Mouse (Mus musculus) right cerebral cortex, adult 18-20 months (tissue): ENCODE measurements around the gene Gramd1a.
A peak's percentile ranks its signal among the peaks of the same experiment; 100 is the strongest.

ENCODE experiments used
- DNase-seq: peaks from one replicate; pipeline ENCODE4 v3.0.0; 2022; ENCODE audit warnings: mixed read lengths

Gene Gramd1a

DNA sequence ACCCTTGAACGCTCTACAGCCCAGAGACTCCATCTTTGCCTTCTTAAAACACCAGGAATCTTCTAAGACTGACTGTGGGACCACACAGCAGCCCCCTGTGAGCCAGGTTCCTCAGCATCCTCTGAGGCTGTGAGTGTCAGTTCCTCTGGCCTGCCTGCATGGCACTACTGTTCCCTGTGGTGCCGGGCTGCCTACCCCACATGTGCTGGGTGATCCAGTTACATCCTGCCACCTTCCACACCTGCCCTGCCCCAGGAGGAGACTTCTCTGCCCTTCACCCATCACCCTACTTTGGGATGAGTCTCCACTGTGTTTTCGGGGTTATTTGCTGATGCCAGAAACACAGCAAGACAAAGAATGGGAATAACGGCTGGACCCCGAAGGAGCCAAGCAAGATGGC lies 36.1 kb downstream of the Gramd1a start:
- no peak for DNase-seq

DNA sequence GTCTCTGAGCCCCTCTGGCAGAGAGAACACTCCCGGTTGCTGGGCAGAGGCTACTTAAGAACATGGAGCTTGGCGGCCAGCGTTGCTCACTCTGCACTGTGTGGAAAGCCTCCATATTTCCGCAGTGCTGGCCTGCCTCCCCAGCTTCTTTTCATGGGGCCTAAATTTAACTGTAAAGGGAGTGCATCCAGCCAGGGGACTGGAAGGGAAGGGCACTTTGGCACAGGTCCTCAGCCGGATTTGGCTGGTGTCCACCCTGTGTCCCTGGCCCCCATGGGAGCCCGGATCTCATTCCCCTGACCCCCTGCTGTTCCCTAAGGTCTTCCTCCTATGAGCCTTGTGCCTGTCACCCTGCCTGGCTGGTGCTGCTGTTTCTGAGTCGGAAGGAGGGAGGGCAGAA lies 37.2 kb downstream of the Gramd1a start:
- DNase-seq: peak; percentile 48

DNA sequence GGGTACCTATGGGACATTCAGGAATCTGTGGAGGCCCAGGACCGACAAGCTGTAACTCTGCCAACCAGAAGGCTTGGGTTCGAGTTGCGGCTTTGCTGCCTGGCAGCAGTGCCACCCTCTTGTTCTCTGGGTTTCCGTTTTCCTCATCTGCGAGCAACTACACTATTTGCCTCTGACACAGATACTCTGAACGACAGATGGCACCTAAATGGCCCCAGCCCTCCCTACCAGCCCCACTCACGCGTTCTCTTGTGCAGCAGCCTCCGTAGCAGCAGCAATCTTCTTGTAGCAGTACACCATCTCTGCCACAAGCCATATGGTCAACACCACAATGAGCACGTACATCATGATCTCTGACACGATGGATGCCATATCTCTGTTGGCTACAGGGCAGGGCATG lies 38.2 kb downstream of the Gramd1a start:
- DNase-seq: peak; percentile 51

DNA sequence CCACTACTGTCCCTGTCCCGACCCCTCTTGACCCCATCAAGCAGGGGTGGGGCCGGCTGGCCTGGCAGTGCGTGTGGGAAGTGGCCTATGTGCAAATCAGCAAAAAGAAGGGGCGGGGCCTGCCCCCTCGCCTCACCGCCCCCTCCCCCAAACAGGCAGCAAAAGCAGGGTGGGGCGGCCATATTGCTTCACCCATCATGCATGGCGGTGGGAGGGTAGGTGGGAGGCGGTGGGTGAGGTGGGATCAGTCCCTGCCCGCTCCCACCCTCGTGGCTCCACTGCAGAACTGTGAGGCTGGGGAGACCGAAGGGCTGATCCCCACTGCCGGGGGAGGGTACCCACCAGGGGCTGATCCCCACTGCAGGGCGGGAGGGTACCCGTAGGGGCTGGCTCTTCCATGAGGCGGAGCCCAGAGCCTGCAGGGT lies 39.0 kb downstream of the Gramd1a start:
- DNase-seq: no peak

DNA sequence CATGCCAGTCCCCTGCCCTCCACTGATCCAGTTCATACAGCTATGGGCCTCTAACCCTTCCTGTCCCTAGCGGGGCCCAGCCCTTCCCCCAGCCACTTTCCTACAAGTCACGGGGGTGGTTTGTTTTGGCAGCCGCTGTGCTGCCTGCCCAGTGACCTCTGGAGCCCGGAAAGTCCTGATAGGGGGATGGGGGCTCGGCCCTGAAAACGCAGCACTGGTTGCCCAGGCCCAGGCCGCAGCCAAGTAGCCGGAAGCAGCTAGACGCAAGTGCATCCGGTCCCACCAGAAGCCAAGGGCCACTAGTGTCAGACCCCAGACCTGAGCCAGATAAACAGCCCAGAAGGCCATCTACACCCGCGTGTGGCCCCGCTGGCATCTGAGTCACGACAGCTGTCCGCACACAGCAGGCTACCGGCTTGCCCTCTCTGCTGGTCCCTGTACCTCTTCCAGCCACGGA lies 40.1 kb downstream of the Gramd1a start:
- no peak for DNase-seq

DNA sequence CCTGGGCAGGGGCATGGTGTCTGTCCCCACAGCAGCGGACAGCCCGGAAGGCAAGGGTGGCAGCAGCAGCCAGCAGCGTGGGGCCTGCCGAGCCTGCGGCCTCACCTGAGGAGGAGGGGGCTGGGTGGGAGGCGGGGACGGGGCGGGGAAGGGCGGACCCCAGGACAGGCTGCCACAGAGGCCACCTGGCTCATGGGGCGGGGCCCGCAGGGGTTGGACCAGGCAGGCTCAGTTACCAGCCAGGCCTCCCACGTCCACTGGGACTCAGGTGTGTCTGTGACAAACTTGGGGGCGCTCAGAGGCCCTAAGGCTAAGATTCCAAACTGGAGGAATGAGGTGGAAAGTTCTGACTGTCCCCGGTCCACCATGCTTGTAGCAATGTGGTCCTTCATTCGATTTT lies 40.5 kb downstream of the Gramd1a start, which contains the start of gene Hpn:
Gene Hpn, minus strand, starts transcription at position 109 of the 400 bp plus-strand sequence.
- DNase-seq: no peak

DNA sequence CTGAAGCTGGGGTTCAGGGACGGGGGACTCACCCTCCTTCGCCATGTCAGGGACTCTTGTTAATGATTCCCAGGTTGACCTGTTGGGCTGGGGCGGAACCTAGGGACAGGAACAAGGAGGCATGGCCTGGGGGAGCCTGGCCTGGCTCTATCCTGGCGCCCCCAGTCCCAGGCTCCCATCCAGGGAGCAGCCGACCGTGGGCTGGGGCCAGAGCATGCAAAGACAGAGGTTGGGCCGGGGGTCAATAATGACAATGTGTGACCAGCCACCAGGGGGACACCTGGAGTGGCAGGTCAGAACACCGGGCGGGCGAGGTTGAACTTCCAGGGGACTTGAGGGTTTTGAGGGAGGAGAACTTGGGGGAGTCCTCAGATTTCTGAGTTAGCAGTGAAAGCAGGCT lies 41.0 kb downstream of the Gramd1a start:
- no peak for DNase-seq

DNA sequence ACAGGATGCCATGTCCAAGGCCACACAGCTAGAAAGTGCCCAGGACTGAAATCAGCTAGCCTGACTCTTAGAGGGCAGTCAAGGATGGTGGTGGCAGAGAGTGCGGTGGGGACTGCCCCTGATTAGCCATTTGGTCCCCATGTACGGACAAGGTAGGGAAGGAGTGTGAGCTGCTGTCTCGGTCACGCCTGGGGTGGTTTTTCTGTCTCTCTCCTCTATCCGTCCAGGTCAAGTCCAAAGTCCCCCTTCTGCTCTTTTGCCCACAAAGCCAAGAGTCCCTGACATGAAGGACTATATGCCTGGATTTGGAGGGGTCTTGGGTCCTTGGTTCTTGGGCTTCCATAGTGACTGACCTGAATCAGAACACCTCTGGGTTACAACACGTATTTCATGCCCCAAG lies 41.9 kb downstream of the Gramd1a start:
- DNase-seq: no peak

DNA sequence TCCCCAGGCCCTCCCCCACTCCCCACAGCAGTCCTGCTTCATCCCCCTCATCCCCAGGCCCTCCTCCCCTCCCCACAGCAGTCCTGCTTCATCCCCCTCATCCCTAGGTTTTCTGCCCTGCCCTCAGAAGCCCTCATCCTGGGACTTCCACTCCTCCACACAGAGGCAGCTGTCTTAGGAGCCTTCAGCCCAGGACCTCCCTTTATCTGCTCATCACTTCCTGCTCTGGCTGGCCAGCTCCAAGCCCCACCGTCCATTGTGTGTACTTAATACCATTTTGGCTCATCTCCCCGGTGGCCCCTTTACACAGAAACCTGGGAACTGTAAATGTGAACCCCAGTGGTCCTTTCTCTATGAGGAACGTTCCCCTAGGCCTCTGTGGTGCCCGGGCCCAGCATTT lies 43.7 kb downstream of the Gramd1a start:
- no peak for DNase-seq

DNA sequence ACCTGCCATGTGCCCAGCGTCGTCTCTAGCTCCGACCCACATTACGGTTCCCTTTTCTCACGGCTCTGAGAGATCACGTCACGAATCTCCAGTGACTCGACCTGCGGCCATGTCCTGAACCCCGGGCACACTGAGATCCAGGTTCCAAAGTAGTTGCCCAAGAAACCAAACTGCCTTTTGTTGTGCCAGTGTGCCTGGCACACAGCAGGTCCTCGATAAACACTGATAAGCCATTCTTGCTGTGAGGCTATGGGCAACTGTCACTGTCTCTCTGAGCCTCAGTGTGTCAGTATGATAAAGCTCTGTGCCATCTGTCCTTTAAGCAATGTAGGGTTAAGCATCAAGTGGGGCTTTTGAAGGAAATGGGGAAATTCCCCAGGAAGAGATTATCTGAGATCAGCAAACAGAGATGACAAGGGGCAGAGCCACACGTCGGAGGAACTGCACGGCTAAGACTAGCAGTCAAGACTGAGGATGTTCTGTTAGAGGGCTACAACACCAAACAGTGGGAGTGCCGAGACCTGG lies 44.8 kb downstream of the Gramd1a start:
- DNase-seq: no peak

DNA sequence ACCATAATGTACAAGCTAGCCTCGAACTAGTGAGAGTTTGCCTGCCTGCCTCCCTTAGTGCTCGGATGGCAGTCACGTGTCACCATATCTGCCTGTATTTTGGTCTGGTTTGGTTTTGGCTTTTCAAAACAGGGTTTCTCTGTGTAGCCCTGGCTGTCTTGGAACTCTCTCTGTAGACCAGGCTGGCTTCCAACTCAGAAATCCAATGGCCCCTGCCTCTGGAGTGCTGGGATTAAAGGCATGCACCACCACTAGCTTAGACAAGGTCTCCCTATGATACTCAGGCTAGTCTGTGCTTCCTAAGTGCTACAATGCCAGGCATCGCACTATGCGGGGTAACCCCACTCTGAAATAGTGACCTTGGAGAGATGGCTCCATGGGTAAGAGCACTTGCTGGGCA lies 45.9 kb downstream of the Gramd1a start:
- no peak for DNase-seq

DNA sequence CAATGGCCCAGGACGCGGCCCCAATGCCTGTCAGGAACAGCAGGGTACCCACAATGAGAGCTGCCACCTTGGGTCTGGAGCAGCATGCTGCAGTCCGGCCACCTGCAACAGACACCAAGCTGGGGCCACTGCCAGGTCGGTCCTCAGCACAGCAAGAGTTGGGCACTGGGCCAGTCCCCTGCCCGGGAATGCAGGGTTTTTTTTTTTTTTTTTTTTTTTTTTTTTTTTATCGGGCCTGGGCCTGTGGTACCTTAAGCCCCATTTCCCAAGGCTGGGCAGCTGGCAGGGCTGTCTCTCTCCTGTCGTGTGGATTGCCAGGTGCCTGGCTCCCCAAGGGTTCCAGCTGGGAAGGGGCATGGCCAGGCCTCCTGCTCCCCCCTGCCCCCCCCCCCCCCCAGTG lies 46.6 kb downstream of the Gramd1a start:
- DNase-seq: no peak

DNA sequence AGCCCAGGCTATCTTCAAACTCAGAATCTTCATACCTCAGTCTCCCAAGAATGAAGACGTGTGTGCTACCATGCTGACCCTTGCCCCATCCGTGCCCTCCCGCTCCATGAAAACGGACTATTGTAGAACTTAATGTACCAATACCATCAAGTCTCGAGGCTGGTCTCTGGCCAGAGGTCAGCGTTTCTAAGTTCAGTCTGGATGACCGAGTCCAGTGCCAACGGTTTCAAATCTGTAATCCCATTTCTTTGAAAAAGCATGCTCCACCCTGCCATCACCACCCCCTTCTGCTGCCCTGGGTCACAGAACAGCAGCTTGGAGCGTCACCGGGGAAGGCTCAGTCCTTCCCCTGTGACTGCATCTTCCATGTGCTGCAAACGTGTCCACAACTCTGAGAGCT lies 47.9 kb downstream of the Gramd1a start:
- no peak for DNase-seq

DNA sequence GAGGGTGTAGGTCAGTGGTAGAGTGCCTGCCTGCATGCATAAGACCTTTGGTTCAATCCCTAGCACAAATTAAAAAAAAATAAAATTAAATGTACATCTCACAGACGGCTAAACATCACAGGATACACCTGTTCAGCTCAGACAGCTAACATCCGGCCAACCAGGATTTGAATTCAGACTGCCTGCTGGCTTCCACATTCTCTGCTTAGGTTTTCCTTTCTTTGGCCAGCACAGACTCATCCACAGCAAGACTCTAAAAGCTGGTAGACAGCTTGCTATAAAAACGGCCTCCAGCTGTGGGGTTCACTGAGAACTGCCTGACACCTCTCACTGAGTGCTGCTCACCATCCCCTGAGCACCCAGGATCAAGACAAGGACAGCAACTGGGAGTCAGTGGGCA lies 49.5 kb downstream of the Gramd1a start:
- no peak for DNase-seq

DNA sequence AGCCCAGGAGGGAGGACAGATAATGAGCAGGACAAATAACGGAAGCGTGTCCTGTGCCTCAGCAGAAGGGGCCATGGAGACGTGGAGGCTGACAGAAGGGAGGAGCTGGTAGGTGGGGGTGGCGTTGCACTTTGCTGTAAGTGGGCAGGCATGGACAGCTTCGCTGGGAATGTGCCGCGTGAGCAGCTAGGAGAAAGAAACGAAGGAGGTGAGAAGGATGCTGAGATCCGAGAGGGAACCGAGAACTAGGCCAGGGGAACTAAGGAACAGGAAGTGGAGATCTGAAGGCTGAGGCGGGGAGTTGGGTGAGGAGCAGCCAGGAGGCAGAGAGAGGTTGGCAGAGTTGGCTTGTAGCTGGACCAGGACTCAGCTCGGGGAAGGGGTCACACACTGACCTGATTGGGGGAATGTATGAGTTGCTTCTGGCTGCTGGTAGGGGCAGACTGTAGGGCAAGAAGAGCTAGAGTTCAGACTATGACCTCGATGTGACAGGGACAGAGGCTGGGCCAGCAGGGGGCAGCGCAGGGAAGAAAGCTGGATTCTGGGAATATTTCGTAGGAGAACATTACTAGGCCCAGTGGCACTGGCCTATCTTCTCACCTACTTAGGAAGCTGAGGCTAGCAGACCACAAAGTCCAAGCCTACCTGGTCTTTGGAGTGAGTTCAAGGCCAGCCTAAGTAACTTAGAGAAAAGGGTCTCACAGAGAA lies 50.5 kb downstream of the Gramd1a start:
- DNase-seq: peak; percentile 86

DNA sequence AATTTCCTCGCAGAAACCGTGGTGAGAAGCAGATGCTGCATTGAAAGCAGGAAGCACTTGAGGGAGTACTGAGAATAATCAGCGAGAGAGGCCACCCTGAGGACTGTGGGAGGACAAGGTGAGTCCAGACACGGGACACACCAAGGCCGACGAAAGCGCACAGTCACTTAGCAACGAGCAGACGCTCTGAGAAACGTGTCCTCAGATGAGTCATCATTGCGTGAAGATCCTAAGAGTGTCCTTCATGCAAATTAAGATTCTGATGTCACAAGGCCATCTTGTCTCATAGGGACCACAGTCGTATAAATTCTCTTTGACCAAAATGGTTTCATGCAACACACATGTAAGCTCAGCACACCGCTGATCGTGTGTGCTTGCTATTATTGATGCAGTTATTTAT lies 54.9 kb downstream of the Gramd1a start:
- no peak for DNase-seq

DNA sequence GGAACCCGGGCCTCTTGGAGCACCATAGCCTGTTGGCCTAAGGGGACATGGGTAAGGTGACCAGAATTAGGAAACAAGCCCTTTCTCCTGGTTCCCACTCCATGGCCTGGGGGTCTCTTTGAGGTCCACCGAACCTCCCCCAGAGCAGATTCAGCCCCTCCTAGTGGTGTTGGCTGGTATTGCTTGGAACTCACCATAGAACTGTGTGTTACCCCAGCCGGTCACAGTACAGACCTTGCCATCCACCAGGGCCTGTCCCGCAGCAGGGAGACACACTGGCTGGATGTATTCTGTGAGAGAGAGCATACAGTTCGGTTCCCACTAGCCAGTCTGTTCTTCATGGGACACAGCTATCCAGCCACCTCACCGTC lies 56.1 kb downstream of the Gramd1a start:
- no peak for DNase-seq

DNA sequence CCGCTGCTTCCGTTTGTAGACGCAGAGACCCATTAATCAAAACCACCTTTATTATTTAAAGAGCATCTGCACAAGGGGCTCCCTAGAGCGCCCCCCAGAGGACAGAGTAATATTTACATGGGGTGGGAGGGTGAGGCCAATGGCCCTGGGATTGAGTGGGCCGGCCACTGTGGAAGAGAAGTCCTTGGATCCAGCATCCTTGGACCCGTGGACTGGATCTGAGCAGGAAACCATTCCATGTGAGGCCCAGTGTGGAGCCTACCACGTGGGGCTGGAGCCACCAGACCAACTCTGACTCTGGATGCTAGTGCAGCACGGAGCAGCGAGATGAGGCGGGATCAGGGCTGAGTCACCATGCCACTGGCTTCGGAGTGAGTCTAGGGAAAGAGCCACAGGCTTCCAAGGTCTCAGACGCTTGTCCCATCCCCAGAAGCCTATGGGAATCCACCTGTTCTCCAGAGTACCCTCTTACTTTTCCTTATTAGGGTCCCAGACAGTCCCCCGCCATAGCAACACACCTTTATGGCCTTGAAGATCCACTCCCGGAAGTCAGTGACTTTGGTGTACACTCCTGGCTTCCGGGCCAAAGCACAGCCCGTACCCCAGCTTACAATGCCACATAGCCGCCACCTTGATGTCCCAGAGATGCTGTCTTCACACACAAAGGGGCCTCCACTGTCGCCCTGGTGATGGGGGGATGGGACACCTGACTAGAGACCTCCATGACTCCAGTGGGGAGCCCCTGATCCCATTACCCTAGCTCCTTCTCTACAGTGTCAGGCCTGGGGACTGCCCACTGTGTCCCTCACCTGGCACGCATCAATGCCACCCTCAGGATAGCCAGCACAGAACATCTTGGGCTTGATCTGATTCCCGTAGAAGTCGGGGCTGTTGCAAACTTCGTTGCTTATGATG lies 56.7 kb downstream of the Gramd1a start:
- no peak for DNase-seq

DNA sequence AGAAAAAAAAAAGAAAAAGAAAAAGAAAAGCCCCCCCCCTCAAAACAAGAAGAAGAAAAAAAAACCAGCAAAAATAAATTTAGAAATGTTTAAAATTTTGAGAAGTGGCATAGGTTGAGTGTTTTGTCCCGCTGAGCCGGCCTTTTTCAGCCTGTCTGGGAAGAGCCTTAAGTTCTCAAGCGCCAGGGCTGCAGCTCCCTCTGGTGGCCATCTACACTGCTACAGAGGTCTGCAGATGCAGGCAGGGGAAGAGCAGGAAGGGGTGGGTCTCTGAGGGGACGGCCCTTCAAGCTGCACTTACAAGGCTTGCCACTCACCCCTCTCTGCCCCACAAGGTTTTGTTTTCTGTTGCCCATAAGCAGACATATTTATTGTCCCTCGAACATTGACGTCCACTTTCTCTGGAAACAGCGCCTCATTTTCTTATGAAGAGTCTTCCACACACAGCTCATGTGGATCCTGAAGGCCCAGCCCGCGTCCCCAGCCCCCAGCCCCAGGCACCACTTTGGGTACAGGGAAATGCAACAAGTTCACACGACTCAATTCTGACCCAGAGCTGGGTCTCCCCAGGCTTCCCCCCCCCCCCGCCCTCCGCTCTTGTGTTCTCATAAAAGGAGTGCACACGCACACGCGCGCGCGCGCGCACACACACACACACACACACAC lies 58.0 kb downstream of the Gramd1a start:
- DNase-seq: peak; percentile 92

DNA sequence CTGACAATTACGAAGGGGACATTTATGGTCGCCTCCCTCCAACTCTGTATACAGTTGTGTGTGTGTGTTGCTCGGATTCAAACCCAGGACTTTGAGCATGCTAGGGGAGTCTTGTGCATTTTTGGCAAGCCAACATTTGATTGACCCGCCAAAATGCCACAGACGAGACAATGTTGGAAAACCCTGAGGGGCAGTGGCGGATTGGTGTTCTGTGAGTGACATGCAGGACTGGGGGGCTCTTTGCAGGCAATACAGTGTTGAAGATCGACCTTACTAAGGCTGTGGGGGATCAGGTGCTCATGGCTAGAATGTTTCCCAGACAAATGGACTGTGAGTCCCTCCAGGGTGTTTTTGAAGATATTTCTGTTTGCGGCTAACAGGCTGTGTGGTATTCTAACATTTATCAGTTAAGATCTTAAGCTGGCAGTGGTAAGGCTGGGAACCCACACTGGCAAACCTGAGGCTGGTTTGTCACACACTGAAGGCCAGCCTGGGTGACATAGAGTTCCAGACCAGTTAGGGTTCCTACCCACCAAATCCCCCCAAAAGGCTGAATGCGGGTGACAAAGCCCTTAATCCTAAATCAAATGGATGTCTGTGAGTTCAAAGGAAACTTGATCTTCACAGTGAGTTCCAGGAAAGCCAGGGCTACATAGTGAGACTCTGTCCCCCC lies 58.7 kb downstream of the Gramd1a start:
- DNase-seq: no peak

DNA sequence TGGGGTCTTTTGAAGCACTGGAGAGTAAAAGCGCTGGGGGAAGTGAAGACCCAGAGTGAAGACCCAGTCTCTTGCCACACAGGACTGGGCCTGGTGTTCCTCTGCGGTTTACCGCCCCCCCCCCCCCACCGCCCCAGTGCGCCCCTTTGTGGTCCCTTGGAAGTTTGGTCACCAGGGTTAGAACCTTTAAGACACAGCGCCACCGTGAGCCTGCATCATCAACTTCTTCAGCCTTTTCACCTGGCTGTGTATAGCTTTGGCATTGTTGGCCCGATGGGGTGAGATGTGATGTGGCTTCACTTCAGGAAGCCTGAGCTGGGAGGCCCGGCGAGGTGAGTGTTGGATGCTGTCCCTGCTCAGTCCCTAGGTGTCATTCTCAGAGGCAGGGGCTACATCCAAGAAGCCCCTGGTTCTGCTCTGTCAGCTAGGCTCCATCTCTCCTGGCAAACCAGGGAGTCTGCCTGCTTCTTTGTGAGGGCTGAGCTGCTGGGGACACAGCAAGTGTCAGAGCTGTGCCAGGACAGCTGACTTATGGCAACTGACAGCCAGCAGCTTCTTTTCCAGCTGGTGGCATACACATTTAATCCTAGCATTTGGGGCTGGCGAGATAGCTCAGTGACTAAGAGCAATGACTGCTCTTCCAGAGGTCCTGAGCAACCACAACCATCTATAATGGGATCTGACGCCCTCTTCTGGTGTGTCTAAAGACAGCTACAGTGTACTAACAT lies 60.8 kb downstream of the Gramd1a start:
- no peak for DNase-seq

DNA sequence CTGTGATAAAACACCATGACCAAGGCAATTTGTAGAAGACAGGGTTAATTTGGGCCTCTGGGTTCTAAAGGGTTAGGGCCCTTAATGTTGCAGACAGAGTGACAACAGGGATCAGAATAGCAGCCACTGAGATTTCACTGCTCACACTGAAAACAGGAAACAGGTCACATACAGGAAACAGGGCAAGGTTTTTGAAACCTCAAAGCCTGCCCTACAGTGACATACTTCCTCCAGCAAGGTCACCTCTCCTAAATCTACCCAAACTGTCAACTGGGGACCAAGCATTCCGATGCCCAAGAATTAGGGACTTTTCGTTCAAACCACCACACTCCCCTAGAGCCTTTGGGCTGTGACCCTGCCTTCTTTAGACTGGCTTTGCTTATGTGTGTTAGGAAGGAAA lies 66.0 kb downstream of the Gramd1a start:
- no peak for DNase-seq
